Mouse (Mus musculus): ENCODE results near the gene Cyb561d1. TPM values are rescaled to one million over a fixed set of nuclear protein-coding genes. Genes with fewer than 3 reads are reported as not detected.

Cyb561d1 gene
- polyA plus RNA-seq (2012; rRNA removed) = 1.5 and 1.9 TPM in 2 replicates

DNA sequence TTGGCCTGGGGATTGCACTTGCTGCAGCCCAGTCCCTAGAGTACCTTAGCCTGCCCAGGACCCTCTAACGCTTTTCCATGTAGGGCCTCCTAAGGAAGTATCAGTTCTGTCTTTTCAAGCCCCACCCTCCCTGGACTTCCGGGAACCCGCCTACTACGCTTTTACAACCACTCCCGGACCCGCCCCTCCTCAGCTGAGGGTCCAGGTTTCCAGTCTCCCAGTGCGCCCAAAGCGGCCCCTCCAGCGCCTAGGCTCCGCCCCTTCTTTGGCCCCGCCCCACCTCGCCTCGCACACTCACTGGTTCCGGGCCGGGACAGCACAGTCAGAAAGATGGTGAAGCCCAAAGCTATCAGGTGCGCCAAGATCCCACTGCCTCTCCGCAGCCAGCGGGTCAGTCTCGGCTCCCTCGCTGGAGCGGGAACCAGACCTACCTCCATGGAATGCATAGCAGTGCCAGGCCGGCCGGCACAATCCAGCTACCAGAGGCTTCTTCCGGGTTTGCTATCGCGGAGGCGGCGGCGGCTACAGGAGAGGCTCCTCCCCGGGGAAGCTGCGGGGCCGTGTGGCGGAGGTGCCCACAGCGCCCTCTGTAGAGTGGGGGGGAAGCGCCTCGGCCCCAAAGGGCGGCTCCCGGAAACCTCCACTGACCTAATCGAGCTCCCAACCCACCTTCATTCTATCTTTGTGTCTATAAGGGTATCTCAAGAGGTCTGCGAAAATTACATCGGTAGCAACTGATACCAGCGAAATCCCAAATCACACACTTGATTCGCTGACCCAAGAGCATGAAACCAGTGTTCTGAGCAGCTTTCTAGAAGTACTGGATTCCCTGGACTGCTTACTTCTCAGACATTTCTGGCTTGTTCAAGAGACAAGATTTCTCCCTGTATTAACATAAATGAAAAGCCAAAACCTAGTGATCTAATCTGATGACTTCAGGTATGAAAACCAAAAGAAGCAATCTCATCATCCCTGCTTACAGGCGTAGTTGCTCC, at the start of gene Cyb561d1:
Gene Cyb561d1 (minus strand): TSS at position 884 of the 995 bp plus-strand sequence.

DNA sequence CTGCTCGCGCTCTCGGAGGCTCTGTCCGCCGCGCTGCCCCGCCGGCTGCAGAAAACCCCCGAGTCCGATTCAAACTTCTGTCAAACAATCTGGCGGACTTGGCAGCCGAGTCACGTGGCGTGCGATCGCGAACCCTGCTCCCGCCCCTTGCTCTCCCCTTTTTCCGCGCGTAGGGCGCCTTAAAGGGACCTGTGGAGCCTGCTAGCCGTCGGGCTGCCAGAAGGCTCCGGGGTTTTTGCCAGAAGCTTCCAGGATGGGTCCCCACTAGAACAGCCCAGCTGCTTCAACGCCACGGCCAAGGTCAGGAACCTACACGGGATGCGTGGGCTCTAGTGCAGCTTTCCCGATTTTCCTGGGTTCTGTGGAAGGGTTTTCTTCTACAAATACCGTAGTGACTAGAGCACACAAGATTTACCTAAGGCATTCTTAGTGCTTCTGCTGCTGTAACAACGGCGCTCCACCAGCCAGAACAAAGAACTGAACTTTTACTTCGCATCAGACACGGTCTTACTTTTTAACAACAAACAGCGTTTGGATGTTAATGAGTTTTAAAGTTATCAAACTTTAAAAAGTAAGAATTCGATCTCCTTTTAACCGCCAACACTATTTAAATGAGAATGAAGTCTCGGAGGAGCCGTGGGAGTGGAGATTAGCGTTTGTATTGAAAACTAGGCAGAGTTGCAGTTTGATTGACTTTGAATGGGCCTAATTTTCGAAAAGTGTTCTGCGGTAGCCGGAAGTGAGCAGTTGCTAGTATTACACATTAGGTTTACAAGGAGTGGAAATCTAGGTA, 25.7 kb upstream of the Cyb561d1 start, which contains the start of gene Sypl2:
Gene Sypl2 (minus strand): TSS at position 91 of the 793 bp plus-strand sequence.

DNA sequence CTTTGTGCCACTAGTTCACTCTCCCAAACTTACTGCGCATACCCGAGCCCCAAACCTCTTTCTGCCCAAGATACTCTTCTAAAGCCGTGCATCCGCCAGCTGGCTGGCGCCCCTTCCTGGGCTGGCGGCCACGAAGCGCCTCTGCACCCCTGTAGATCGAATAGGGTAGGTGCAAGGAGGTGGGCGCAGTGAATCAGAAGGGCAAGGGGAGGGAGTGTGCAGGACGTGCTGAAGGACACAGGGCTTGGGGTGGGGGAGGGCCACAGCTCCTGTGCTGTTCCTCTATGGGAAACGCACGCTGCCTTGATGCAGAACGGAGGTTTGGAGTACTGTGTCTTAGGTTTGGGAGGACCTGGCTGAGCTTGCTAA, 9.7 kb upstream of the Cyb561d1 start, which contains the start of gene Atxn7l2:
Gene Atxn7l2 (minus strand): TSS at position 164 of the 369 bp plus-strand sequence.

DNA sequence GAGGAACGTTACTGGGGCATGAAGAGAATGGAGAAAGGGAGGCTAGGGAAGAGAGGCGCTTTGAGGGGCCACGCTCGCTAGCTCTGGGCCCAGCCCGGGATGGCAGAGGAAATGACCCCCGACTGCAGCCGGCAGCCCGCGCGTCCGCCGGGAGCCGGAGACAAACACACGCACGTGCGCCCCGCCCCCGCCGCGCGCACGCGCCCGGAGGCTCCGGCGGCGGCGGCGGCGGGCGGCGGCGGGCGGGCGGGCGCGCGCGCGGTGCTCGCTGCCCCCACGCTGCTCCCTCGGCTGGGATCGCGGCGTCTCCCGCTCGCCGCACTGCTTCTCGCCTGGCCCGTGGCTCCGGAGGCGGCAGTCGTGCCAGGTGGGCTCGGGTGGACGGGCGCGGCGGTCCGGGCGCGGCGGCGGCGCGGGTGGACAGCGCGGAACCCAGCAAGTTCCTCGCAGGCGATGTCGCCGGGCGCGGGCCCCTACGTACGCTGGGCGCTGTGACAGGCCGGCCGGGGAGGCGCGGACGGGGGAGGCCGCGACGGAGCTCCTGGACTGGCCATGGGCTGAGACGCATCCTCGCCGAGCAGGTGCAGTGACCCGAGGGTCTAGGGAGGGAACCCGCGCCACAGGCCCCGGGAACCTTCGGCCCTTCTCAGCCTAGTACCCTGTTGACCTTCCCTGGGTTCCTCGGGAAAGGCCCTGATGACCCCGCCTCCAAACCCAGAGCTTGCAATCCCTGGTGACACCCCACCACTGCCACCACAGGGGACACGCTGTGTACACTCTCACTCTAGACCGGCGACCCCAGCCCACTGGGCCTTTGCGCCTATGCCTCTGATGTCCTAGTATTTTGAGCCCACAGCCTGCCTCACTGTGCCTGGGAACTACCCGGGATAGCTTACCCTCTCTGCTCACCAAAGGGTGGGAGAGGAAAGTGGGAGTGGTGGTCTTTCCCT, 14.6 kb downstream of the Cyb561d1 start, which contains the start of gene Amigo1:
Gene Amigo1 (plus strand): TSS at position 238 of the 950 bp plus-strand sequence.

DNA sequence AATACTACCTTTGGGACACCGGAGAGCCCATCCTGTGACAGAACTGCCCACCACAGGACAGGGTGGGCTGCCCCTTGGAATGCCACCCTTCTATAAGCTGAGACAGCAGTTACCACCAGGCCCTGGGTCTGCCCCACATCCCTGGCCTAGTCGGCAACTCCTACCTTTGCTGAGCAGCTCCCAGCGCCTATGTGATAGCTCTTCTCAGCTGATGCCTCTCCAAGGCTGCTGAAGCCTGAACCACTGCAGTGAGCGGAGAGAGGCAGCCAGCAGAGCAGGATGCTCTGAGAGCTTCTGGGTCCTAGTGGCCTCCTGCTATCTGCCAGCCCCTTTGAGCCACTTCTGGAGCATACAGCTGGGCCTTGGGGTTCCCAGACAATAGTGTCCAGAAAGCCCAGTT, 46.4 kb downstream of the Cyb561d1 start, which contains the start of gene Gpr61:
Gene Gpr61 (minus strand): TSS at position 227 of the 400 bp plus-strand sequence.

Other genes with a start within 250 kb of the Cyb561d1 start
- 2.9 and 4.7 TPM in 2 replicates for gene Gstm3, start 231.9 kb downstream of the Cyb561d1 start, polyA plus RNA-seq (2012; rRNA removed)
- gene Gstm2, start 214.8 kb downstream of the Cyb561d1 start, polyA plus RNA-seq (2012; rRNA removed) = 3.4 TPM in 2 replicates
- gene Gstm1, start 183.2 kb downstream of the Cyb561d1 start, polyA plus RNA-seq (2012; rRNA removed) = 111 and 127 TPM in 2 replicates
- gene Gstm4, start 156.3 kb downstream of the Cyb561d1 start, polyA plus RNA-seq (2012; rRNA removed) = 10.1 and 11.9 TPM in 2 replicates
- 44.0 and 51.2 TPM in 2 replicates for gene Ampd2, start 114.6 kb downstream of the Cyb561d1 start, polyA plus RNA-seq (2012; rRNA removed)
- gene Gnat2, start 108.4 kb downstream of the Cyb561d1 start, polyA plus RNA-seq (2012; rRNA removed) = 0.95 and 1.4 TPM in 2 replicates
- gene Gnai3, start 55.1 kb downstream of the Cyb561d1 start, polyA plus RNA-seq (2012; rRNA removed) = 30.2 and 35.7 TPM in 2 replicates
- gene Gpr61, start 46.3 kb downstream of the Cyb561d1 start, polyA plus RNA-seq (2012; rRNA removed) = not detected in 2 replicates
- gene Amigo1, start 14.9 kb downstream of the Cyb561d1 start, polyA plus RNA-seq (2012; rRNA removed) = 0.35 and 0.41 TPM in 2 replicates
- 1.9 and 2.1 TPM in 2 replicates for gene Atxn7l2, start 9.7 kb upstream of the Cyb561d1 start, polyA plus RNA-seq (2012; rRNA removed)
- 0.03 and 0.07 TPM in 2 replicates for gene Sypl2, start 25.4 kb upstream of the Cyb561d1 start, polyA plus RNA-seq (2012; rRNA removed)
- 97.2 and 113 TPM in 2 replicates for gene Psma5, start 55.7 kb upstream of the Cyb561d1 start, polyA plus RNA-seq (2012; rRNA removed)
- gene Sort1, start 82.9 kb upstream of the Cyb561d1 start, polyA plus RNA-seq (2012; rRNA removed) = 3.5 and 4.0 TPM in 2 replicates
- gene Mybphl, start 163.7 kb upstream of the Cyb561d1 start, polyA plus RNA-seq (2012; rRNA removed) = 0.16 and 0.25 TPM in 2 replicates
- 20.7 and 20.8 TPM in 2 replicates for gene Psrc1, start 182.6 kb upstream of the Cyb561d1 start, polyA plus RNA-seq (2012; rRNA removed)
- 0.23 and 0.29 TPM in 2 replicates for gene Celsr2, start 214.3 kb upstream of the Cyb561d1 start, polyA plus RNA-seq (2012; rRNA removed)
- gene Sars, start 244.0 kb upstream of the Cyb561d1 start, polyA plus RNA-seq (2012; rRNA removed) = 46.8 and 52.8 TPM in 2 replicates

All from liver, embryonic 14 days (tissue).